Mouse (Mus musculus) liver, embryonic 13.5 days (tissue): Measurements from ENCODE around the gene Atp5f1. TPM values are rescaled to one million over a fixed set of nuclear protein-coding genes. Genes with fewer than 3 reads are reported as not detected.
A peak's percentile ranks its signal among the peaks of the same experiment; 100 is the strongest.
"Not testable (repeated sequence)": the region's sequence is repeated elsewhere in the genome, so short reads cannot be mapped to it uniquely, and the experiment has no call there.

Source experiments
- ATAC-seq: fragments of 200-750 bp; cut with Nextera tagmentation; 2 replicates; pipeline ENCODE4 v1.8.0; 2017; ENCODE audit warnings: low read depth, mild to moderate bottlenecking, moderate number of reproducible peaks, moderate library complexity
- DNase-seq: peaks from one replicate; pipeline ENCODE4 v3.0.0; 2022
- H3K27ac ChIP-seq: fragments of 300-500 bp; sonication (generic); 2 replicates; pipeline ENCODE4 v1.5.1; 2015; ENCODE audit warnings: moderate library complexity, mild to moderate bottlenecking, inconsistent platforms
- H3K27me3 ChIP-seq: fragments of 300-500 bp; sonication (generic); 2 replicates; pipeline ENCODE4 v1.6.1; 2015; ENCODE audit warnings: mild to moderate bottlenecking, inconsistent platforms
- H3K36me3 ChIP-seq: fragments of 300-500 bp; sonication (generic); 2 replicates; pipeline ENCODE4 v1.6.1; 2015; ENCODE audit warnings: mild to moderate bottlenecking, inconsistent platforms
- H3K4me1 ChIP-seq: fragments of 300-500 bp; sonication (generic); replicated peaks from 2 replicates; pipeline ENCODE4 v1.6.1; 2015; ENCODE audit warnings: inconsistent platforms
- H3K4me2 ChIP-seq: fragments of 300-500 bp; sonication (generic); 2 replicates; pipeline ENCODE4 v1.6.1; 2015; ENCODE audit warnings: inconsistent platforms, mild to moderate bottlenecking, moderate library complexity
- H3K4me3 ChIP-seq: fragments of 300-500 bp; sonication (generic); replicated peaks from 2 replicates; pipeline ENCODE4 v1.5.1; 2015; ENCODE audit warnings: mild to moderate bottlenecking, inconsistent platforms
- H3K9ac ChIP-seq: fragments of 300-500 bp; sonication (generic); 2 replicates; pipeline ENCODE4 v1.6.1; 2015; ENCODE audit warnings: mild to moderate bottlenecking, inconsistent platforms
- H3K9me3 ChIP-seq: fragments of 300-500 bp; sonication (generic); replicated peaks from 2 replicates; pipeline ENCODE4 v1.6.1; 2016; ENCODE audit warnings: inconsistent platforms
- WGBS: fragments of 180-500 bp; shearing (Covaris S2); methylation state at CpG from one replicate; pipeline ENCODE4 v1.1.7; 2015; ENCODE audit not compliant: insufficient replicate concordance; 5-methylcytosine and 5-hydroxymethylcytosine counted together
- polyA plus RNA-seq: library from polyadenylated mRNA; unstranded; fragments of >200 nt; fragmentation: Nextera tagmentation; extraction: Ambion mirVana; gene quantifications from 2 replicates; pipeline ENCODE4 v1.2.1, GENCODE M21; 2015

Gene Atp5f1
- 392 and 451 TPM in 2 replicates for polyA plus RNA-seq

DNA sequence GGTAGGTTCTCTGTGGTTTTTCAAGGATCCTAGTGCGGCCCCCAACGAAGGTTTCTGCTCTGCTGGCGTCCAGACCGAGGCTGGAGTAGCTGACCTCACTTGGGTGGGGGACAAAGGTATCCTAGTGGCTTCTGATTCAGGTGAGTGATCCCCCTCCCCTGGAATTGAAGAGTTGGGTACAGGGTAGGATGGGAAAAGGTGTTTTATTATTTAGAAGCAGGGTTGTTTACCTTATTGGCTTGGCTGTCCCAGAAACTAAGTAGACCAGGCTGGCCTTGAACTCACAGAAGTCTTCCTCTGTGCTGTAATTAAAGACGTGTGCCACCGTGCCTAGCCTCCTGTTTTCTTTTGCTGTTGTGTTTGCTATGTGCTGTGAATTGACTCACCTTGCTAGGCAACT, at the start of gene Atp5f1:
Gene Atp5f1, minus strand, starts transcription at position 101 of the 400 bp plus-strand sequence.
- peak within 1 kb of the TSS; percentile 95 for H3K9ac ChIP-seq
- H3K4me1 ChIP-seq, result peaks cover 48% of the 10 kb centered on the region
- peak within 1 kb of the TSS; percentile 95 for H3K4me2 ChIP-seq
- no peaks in the 10 kb centered on the region for H3K27me3 ChIP-seq
- H3K27ac ChIP-seq, result peak within 1 kb of the TSS; percentile 92
- 1% methylated on average over 6 of the region's 6 CpGs for WGBS
- ATAC-seq (no peak), DNase-seq (no peak)
- peak within 1 kb of the TSS; percentile 96 for H3K4me3 ChIP-seq
- H3K36me3 ChIP-seq, result peaks cover 59% of the 10 kb centered on the region
- no peaks in the 10 kb centered on the region for H3K9me3 ChIP-seq

DNA sequence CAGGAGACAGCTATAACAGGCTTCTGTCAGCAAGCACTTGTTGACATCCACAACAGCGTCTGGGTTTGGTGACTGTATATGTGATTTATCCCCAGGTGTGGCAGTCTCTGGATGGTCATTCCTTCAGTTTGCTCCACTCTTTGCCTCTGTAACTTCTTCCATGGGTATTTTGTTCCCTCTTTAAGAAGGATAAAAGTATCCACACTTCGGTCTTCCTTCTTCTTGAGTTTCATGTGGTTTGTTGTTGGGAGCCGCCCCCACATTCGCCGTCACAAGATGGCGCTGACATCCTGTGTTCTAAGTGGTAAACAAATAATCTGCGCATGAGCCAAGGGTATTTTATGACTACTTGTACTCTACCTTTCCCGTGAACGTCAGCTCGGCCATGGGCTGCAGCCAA, 43.5 kb upstream of the Atp5f1 start:
- H3K27me3 ChIP-seq, H3K4me2 ChIP-seq, H3K36me3 ChIP-seq, H3K4me3 ChIP-seq, DNase-seq, H3K9me3 ChIP-seq, H3K9ac ChIP-seq, H3K27ac ChIP-seq, ATAC-seq, H3K4me1 ChIP-seq: not testable (repeated sequence)
- 53% methylated on average over 10 of the region's 10 CpGs for WGBS

DNA sequence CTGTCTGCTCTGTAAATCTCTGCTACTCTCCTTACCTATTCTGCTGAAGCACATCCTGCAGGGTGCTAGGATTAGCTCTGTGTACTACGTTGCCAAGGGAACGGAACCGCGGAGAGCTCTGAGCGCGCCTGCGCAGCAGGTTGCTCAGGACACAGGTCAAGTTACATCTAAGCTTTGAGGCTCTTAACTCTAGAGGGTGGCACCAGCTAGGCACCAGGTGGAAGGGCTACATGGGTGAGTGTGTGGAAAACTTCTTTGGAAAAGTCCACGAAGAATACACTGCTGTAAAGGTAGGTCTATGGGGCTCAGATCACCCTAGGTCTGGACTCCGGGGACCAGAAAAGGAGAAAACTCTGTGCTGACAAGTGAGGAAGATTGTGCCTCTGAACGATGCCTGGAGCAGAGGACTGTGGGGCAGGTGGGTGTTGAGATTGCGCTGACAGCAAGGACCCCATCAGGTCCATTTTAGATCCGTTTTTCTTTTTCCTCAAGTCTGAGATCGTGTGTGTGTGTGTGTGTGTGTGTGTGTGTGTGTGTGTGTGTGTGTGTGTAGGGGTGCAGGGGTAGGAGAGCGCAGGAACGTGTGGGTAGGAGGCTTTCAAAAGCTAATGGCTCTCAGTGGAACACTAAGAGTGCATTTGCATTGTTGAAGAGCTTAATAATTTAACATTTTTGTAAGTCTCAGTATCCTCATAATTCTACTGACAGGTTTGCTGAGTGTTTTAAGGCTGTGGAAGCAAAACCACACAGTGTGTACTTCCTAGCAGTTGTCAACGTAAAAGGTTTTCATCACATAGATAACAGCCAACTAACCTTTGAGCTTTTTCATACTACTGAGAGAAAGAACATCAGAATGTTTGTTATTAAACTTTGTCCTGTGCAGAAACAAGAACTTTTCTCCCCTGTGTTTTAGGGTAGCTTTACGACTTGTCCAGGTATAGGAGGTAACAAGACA, 41.8 kb upstream of the Atp5f1 start:
- H3K27me3 ChIP-seq, result no peaks in the 10 kb centered on the region
- ATAC-seq, result peak; percentile 45; the same call in 1 of the 2 replicates
- no peak overlapping the region for H3K9ac ChIP-seq
- WGBS, result 19% methylated on average over 17 of the region's 17 CpGs
- H3K27ac ChIP-seq, result no peak overlapping the region
- DNase-seq, result no peak
- H3K4me3 ChIP-seq, result no peak overlapping the region
- H3K36me3 ChIP-seq, result no peaks in the 10 kb centered on the region
- H3K9me3 ChIP-seq, result no peaks in the 10 kb centered on the region
- no peaks in the 10 kb centered on the region for H3K4me1 ChIP-seq
- no peak overlapping the region for H3K4me2 ChIP-seq

DNA sequence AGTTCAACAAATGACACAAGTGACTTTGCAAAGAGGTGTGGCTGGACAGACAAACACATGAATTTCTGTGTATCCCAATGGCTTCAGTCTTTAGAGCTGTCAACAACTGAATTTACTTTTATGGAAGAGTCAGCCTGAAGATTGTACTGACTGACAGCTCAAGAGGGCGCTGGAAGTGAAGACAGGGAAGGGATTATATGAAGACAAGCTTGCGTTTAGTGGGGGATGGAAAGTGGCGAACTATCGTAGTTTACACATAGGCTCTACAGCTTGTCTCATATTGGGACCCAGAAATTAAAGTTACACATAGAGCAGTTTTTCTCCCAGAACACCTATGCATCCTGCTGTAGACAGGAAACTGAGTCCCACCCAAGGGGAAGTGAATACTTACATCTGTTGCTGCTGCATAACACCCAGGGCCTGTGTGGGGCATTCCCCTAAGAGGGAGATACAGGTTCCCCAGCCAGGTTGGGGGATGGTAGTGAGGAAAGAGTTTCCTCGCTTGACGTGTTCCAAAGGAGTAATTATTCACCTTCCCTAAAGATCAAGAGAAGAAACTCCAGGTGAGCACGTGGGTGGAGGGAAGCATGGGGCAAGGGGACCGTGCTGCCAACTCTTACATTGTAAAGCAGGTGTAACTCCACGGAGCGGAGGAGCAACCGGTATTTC, 40.9 kb upstream of the Atp5f1 start:
- Histone ChIP-seq H3K9ac (no peak overlapping the region), H3K36me3 (no peaks in the 10 kb centered on the region), H3K4me2 (no peak overlapping the region), H3K4me3 (no peak overlapping the region), H3K27ac (no peak overlapping the region), H3K27me3 (no peaks in the 10 kb centered on the region), H3K9me3 (no peaks in the 10 kb centered on the region), H3K4me1 (no peaks in the 10 kb centered on the region)
- ATAC-seq (no peak), DNase-seq (no peak)
- WGBS, result 21% methylated on average over 11 of the region's 11 CpGs

DNA sequence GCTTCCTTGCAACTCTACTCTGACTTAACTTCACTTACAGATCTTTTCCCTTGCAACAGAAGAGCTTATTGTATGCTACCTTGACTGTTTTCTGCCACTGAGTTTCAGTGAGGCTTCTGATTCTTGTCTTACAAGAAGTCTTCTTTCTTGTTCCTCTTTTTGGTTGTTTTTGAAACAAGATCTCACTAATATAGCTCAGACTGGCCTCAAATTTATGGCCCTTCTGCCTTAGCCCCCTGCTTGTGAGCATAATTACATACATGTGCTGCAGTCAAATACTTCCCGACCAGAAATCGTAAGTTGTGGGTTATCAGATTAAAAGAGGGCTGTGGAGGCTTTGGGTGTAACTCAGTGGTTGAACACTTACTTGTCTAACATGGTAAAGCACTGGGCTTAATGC, 34.8 kb upstream of the Atp5f1 start:
- DNase-seq, result no peak

DNA sequence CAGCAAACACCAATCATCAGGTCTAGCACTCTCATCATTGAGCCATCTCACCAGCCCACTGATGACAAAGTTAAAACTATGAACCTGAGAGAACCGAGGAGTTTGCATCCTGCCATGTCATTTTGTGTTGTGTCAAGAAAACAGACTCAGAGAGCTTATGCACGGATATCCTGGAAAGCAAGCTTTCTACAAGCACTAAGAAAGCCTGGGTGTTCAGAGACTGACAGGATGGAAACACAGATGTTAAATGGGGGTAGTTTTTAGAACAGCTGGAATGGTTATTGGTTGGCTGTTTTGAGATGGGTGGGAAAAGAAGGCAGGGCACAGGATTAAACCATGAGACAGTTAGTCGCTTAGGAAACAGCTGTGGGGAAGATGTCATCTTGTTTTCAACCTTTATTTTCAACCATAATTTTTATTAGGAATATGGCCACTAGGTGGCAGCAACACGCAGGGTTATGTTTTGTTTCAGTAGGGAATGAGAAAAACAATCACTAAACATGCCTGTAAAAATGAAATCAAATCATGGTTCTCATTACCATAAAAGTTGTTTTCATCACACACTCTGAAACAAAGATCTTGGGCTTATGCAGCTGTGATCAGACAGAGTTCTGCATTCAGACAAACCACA, 31.9 kb upstream of the Atp5f1 start:
- Histone ChIP-seq H3K27ac (no peak overlapping the region), H3K27me3 (no peaks in the 10 kb centered on the region), H3K9me3 (no peaks in the 10 kb centered on the region), H3K9ac (no peak overlapping the region), H3K36me3 (no peaks in the 10 kb centered on the region), H3K4me3 (no peak overlapping the region), H3K4me1 (no peaks in the 10 kb centered on the region), H3K4me2 (no peak overlapping the region)
- DNase-seq, result no peak
- 14% methylated on average over 4 of the region's 4 CpGs for WGBS
- no peak for ATAC-seq

More for the DNA sequence above, 34.8 kb upstream of the Atp5f1 start:
- H3K4me3 ChIP-seq, result no peak overlapping the region
- H3K4me2 ChIP-seq, result no peak overlapping the region
- H3K9ac ChIP-seq, result no peak overlapping the region
- no peaks in the 10 kb centered on the region for H3K27me3 ChIP-seq
- no peaks in the 10 kb centered on the region for H3K36me3 ChIP-seq
- no peak overlapping the region for H3K27ac ChIP-seq
- no peaks in the 10 kb centered on the region for H3K4me1 ChIP-seq
- no peak for ATAC-seq
- H3K9me3 ChIP-seq, result no peaks in the 10 kb centered on the region
- 26% methylated on average over 2 of the region's 2 CpGs for WGBS

DNA sequence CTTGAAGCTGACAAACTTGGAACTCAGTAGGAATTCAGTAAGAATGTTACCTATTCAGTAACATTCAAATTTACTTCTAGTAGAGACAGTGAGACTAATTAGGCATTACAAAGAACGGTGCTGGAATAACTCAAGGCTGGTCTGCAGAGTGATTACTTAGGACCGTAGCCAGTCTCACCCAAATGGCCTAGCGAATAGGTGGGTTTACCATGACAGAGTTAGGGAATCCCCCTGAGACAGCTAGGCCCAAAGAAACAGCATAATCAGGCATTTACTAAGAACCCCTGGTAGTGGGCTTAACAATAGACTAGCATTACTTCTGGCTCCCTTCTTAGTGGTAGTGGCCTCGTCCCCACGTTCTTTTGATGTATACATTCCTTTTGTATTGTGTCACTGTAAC, 29.7 kb upstream of the Atp5f1 start:
- not testable (repeated sequence) for H3K4me2 ChIP-seq, H3K27me3 ChIP-seq, H3K27ac ChIP-seq, H3K4me1 ChIP-seq, H3K9ac ChIP-seq, DNase-seq, H3K4me3 ChIP-seq, H3K9me3 ChIP-seq, ATAC-seq, H3K36me3 ChIP-seq
- 67% methylated on average over 5 of the region's 5 CpGs for WGBS

DNA sequence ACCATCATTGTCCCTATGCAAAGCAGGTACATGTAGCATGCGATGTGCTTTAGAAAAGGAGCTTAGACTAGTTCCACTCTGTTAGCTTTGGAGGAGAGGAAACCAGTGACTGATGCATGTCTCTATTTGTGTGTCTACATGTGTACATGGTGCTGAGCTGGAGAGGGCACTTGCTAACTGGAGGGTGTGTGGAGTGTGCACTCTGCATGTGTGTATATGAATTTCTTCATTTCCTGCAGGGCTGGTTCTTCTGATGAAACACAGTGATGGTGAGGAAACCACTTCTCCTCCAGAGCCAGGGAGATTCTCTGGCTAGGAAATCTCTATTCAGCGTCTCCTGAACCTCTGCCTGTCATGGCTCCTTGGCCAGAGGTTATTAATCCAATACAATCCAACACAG, 14.3 kb upstream of the Atp5f1 start:
- Histone ChIP-seq H3K36me3 (peaks cover 12% of the 10 kb centered on the region), H3K27ac (no peak overlapping the region), H3K9ac (no peak overlapping the region), H3K4me1 (no peaks in the 10 kb centered on the region), H3K9me3 (no peaks in the 10 kb centered on the region), H3K27me3 (no peaks in the 10 kb centered on the region), H3K4me3 (no peak overlapping the region), H3K4me2 (no peak overlapping the region)
- ATAC-seq, result no peak
- no peak for DNase-seq
- 64% methylated on average over 2 of the region's 2 CpGs for WGBS

DNA sequence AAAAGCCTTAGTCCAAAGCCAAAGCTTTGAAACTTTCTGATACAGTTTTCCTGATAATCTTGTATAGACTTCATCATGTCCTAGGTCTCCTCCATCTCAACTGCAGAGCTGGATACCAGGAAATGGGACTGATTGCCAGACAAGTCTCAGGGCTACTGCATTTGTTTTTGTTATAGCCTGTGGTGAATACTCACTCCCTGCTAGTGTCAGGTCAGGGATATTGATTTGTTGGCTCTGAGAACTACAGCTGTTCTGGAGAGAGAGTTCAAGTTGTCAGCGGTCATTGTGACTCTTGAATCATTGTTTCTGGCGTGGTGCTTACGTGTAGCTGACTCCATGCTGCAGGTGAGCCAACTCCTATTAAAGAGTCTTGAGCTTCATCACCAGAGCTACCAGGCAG, 13.5 kb upstream of the Atp5f1 start, which contains the start of gene Ovgp1:
Gene Ovgp1, plus strand, starts transcription at position 301 of the 400 bp plus-strand sequence.
- Histone ChIP-seq H3K4me1 (no peaks in the 10 kb centered on the region), H3K9ac (no peak within 1 kb of the TSS), H3K4me3 (no peak within 1 kb of the TSS), H3K27me3 (no peaks in the 10 kb centered on the region), H3K9me3 (no peaks in the 10 kb centered on the region), H3K4me2 (no peak within 1 kb of the TSS), H3K36me3 (peaks cover 20% of the 10 kb centered on the region), H3K27ac (no peak within 1 kb of the TSS)
- no peak for ATAC-seq
- DNase-seq, result no peak
- 69% methylated on average over 3 of the region's 3 CpGs for WGBS

DNA sequence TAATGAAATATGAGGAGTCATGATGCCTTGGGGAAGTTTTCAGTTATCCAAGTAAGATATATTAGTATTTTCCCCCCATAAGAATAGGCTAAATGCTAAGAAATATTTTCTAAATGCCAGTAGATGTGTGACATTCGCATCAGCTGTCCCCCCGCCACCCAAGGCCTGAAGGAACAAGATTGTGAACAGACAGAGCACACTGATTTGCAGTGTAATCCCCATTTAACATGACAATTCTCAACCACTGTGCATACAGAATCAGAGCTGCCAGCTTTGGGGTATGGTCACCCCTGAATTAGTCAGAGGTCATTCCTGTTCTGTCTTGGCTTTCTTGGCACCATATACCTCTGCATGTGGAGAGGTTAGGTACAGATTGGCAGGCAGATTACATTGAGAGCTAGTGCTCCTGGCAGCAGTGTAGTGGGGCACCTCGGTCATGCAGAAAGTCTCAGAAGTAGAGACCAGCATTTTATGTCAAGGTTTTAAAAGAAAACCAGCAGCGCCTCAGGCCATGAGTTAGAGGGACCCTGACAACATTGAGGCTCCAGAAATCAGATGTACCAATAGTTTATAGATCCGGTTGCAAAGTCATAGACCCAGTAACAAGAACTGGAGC, 12.0 kb upstream of the Atp5f1 start:
- Histone ChIP-seq H3K27ac (no peak overlapping the region), H3K4me1 (no peaks in the 10 kb centered on the region), H3K36me3 (peaks cover 34% of the 10 kb centered on the region), H3K27me3 (no peaks in the 10 kb centered on the region), H3K4me3 (no peak overlapping the region), H3K4me2 (no peak overlapping the region), H3K9me3 (no peaks in the 10 kb centered on the region), H3K9ac (no peak overlapping the region)
- ATAC-seq (no peak), DNase-seq (no peak)
- 61% methylated on average over 5 of the region's 5 CpGs for WGBS

DNA sequence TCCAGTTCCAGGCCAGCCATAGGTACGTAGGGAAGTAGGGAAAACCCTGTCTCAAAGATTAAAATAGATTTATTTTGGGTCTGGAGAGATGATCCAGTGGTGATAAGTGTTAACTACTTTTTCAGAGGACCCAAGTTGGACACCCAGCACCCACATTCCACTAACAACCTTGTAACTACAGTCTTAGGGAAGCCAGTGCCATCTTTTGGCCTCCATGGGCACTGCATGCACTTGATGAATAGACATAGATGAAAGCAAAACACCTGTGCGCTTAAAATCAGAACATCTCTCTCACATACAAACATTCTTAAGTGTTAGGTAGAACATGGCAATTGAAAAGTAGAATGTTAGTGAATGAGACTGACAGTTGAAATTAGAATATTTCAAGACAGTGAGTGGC, 801 bp upstream of the Atp5f1 start:
- Histone ChIP-seq H3K4me3 (peak overlapping the region; percentile 96), H3K4me2 (peak overlapping the region; percentile 95), H3K27me3 (no peaks in the 10 kb centered on the region), H3K4me1 (peaks cover 48% of the 10 kb centered on the region), H3K9me3 (no peaks in the 10 kb centered on the region), H3K36me3 (peaks cover 63% of the 10 kb centered on the region), H3K9ac (0 out of 2 replicates have a peak overlapping the region, but pooled peaks have one; percentile 95), H3K27ac (no peak overlapping the region)
- DNase-seq (peak; percentile 4), ATAC-seq (no peak)
- 88% methylated on average over 2 of the region's 2 CpGs for WGBS
